Comparison of ENCODE assay signal across 9 mouse cellular contexts in the genomic region with DNA sequence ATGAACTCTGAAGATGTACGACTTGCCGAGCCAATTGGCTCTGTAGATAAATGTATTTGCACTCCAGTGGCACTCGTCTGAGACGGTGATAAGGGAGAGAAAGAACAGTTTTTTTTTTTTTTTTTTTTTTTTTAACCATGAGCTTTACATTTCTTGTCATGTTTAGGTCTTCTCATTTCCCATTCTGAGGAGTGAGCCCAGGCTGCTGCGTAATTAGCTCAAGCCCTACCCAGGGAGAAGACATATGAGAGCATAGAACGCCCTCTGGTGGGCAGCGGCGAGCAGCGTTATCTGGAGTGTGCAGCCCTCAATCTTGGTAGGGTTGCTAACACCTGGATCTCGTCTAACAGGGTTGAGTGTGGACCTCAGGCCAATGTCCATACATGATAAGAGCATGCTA. TPM values are rescaled to one million over a fixed set of nuclear protein-coding genes. Genes with fewer than 3 reads are reported as not detected.
DNase-seq lines count a peak whose midpoint lies in the region; ATAC-seq and TF ChIP-seq lines count a peak whose summit lies in the region.
"Had no signal": no experiment of that assay in that cellular context is flagged by ENCODE, and none has a peak within 500 bp of the region (broad histone marks: within the 10 kb centered on the region; RNA-seq: fewer than 3 reads in every experiment).

No protein-coding gene starts in this region.

- WGBS in forebrain, embryonic 11.5 days, result 32% methylated on average over 10 of the region's 10 CpGs
- 27% methylated on average over 10 of the region's 10 CpGs for WGBS in large intestine, adult 2 months
- 18% methylated on average over 10 of the region's 10 CpGs for WGBS in lung, embryonic 16.5 days

- no peaks in the 10 kb centered on the region for H3K4me1 ChIP-seq in MEL (ENCODE audit: control insufficient read depth in 1 of 2, insufficient read depth in 2 of 2, low read length in 2 of 2)
- H3K4me1 ChIP-seq in forebrain, embryonic 11.5 days (replicated peaks; ENCODE audit: control insufficient read depth, insufficient read depth, low read length), result no peaks in the 10 kb centered on the region
- H3K4me1 ChIP-seq in lung, embryonic 16.5 days (replicated peaks; ENCODE audit: control insufficient read depth, insufficient read depth, low read length), result no peaks in the 10 kb centered on the region; the same call in 1 of the 2 replicates

- intact Hi-C loops in heart, postnatal 10 days (cut with DNase I), result loop anchor here (1.0 to 5.0 kb wide), 4 partner anchors 119 to 351 kb away; no protein-coding TSS in a partner anchor

- no peaks in the 10 kb centered on the region for H3K79me2 ChIP-seq in MEL (ENCODE audit: control insufficient read depth, insufficient read depth, low read length, poor library complexity)

- H3K9me3 ChIP-seq in MEL (replicated peaks; ENCODE audit: insufficient read depth, low read length), result no peaks in the 10 kb centered on the region
- H3K9me3 ChIP-seq in forebrain, embryonic 11.5 days (ENCODE audit: control insufficient read depth, low read length), result no peaks in the 10 kb centered on the region
- H3K9me3 ChIP-seq in lung, embryonic 16.5 days (ENCODE audit: control insufficient read depth, low read length), result no peaks in the 10 kb centered on the region

- no peak overlapping the region for H3K4me2 ChIP-seq in forebrain, embryonic 11.5 days (ENCODE audit: low read depth, low read length, severe bottlenecking)
- no peak overlapping the region for H3K4me2 ChIP-seq in lung, embryonic 16.5 days (ENCODE audit: low read depth, low read length)

- TF ChIP-seq EP300 in MEL (IDR thresholded peaks at IDR 0.05; ENCODE audit: low read depth in 1 of 2, low read length in 2 of 2), result peak in 1 of 2 experiments; percentile 28; a peak in 1 of 4 replicates

- H3K27me3 ChIP-seq in MEL (ENCODE audit: control insufficient read depth in 1 of 2, insufficient read depth in 2 of 2, low read length in 2 of 2), result no peaks in the 10 kb centered on the region
- H3K27me3 ChIP-seq in forebrain, embryonic 11.5 days (ENCODE audit: control insufficient read depth, insufficient read depth, low read length), result no peaks in the 10 kb centered on the region
- no peaks in the 10 kb centered on the region for H3K27me3 ChIP-seq in lung, embryonic 16.5 days (ENCODE audit: control insufficient read depth, insufficient read depth, low read depth, low read length)

- TF ChIP-seq POLR2A in MEL (IDR thresholded peaks at IDR 0.05; ENCODE audit: control insufficient read depth in 1 of 2, insufficient read depth in 1 of 2, low read depth in 1 of 2, low read length in 2 of 2, poor library complexity in 1 of 2), result no peak

- 0 out of 2 replicates have a peak, but pooled peaks have one; percentile 51 for ATAC-seq in forebrain, embryonic 11.5 days (replicated peaks; ENCODE audit: low FRiP score)
- ATAC-seq in lung, embryonic 16.5 days (ENCODE audit: low read depth), result peak; percentile 64

- H3K4me3 ChIP-seq in MEL (ENCODE audit: control insufficient read depth in 1 of 2, insufficient read depth in 1 of 2, low read depth in 2 of 2, low read length in 2 of 2), result peak overlapping the region; percentile 23 to 25; a peak in 3 of 4 replicates
- H3K4me3 ChIP-seq in forebrain, embryonic 11.5 days (ENCODE audit: low read depth, low read length), result no peak overlapping the region
- no peak overlapping the region for H3K4me3 ChIP-seq in lung, embryonic 16.5 days (ENCODE audit: low read length)

- TF ChIP-seq CTCF in MEL (IDR thresholded peaks at IDR 0.05 in 2 of 3, conservative IDR thresholded peaks at IDR 0.05 in 1 of 3; ENCODE audit: control insufficient read depth in 1 of 3, insufficient read depth in 1 of 3, low read depth in 2 of 3, low read length in 3 of 3, poor library complexity in 1 of 3, severe bottlenecking in 1 of 3), result peak; percentile 68 to 93 (median 92)

- H3K36me3 ChIP-seq in MEL (ENCODE audit: control insufficient read depth in 1 of 2, insufficient read depth in 2 of 2, low read length in 2 of 2), result peaks cover 0 to 2% of the 10 kb centered on the region in 2 experiments; a peak in 1 of 4 replicates
- no peaks in the 10 kb centered on the region for H3K36me3 ChIP-seq in forebrain, embryonic 11.5 days (ENCODE audit: control insufficient read depth, insufficient read depth, low read length)
- H3K36me3 ChIP-seq in lung, embryonic 16.5 days (ENCODE audit: control insufficient read depth, insufficient read depth, low read length), result no peaks in the 10 kb centered on the region

- TF ChIP-seq RAD21 in MEL (IDR thresholded peaks at IDR 0.05; ENCODE audit: low read depth, low read length), result peak; percentile 92

- 0 out of 2 replicates have a peak overlapping the region, but pooled peaks have one; percentile 17 for H3K9ac ChIP-seq in MEL (ENCODE audit: control insufficient read depth, low read depth, low read length, poor library complexity, severe bottlenecking)
- H3K9ac ChIP-seq in forebrain, embryonic 11.5 days (ENCODE audit: low read length), result no peak overlapping the region
- H3K9ac ChIP-seq in lung, embryonic 16.5 days (ENCODE audit: low read length), result no peak overlapping the region

- no peak overlapping the region for H3K27ac ChIP-seq in MEL (ENCODE audit: control insufficient read depth, low read depth, low read length)
- H3K27ac ChIP-seq in forebrain, embryonic 11.5 days (ENCODE audit: low read depth, low read length), result no peak overlapping the region
- H3K27ac ChIP-seq in lung, embryonic 16.5 days (ENCODE audit: low read length), result no peak overlapping the region

- DNase-seq in MEL (ENCODE audit: low read depth, low spot score), result peak; percentile 90
- DNase-seq in c-Kit-positive CD71-negative TER-119-negative erythroid progenitor cells, embryonic 14.5 days (ENCODE audit: low read depth), result peak; percentile 57
- DNase-seq in forebrain, embryonic 11.5 days (ENCODE audit: low spot score), result peak; percentile 75
- peak; percentile 70 to 83 for DNase-seq in heart, postnatal 10 days
- peak; percentile 11 for DNase-seq in large intestine, adult 2 months (ENCODE audit: low read depth, low spot score)
- DNase-seq in right cerebral cortex, adult 2 months (ENCODE audit: low spot score in 2 of 2), result peak; percentile 71 to 72
- DNase-seq in urinary bladder, adult 18-20 months (ENCODE audit: low spot score in 2 of 2), result peak; percentile 56 to 58

TF ChIP-seq in MEL, 35 proteins besides CTCF, POLR2A, EP300 and RAD21 (continues in another document):
- TF ChIP-seq JUND (IDR thresholded peaks at IDR 0.05; ENCODE audit: low read depth, low read length) (no peak), MXI1 (IDR thresholded peaks at IDR 0.05; ENCODE audit: low read depth, low read length) (no peak), ZC3H11A (IDR thresholded peaks at IDR 0.05; ENCODE audit: low read depth, low read length) (peak; percentile 95), USF1 (IDR thresholded peaks at IDR 0.05; ENCODE audit: low read depth, low read length) (no peak), MYB (IDR thresholded peaks at IDR 0.05; ENCODE audit: low read depth, low read length) (no peak), ZNF384 (IDR thresholded peaks at IDR 0.05; ENCODE audit: low read depth, low read length) (peak; percentile 97), MAX (IDR thresholded peaks at IDR 0.05; ENCODE audit: low read length) (no peak), SIN3A (IDR thresholded peaks at IDR 0.05; ENCODE audit: low read length) (no peak), NRF1 (IDR thresholded peaks at IDR 0.05; ENCODE audit: insufficient read depth, low read depth, low read length, poor library complexity, severe bottlenecking) (no peak), MEF2A (IDR thresholded peaks at IDR 0.05; ENCODE audit: extremely low read depth, insufficient replicate concordance, low read depth, low read length, poor library complexity, severe bottlenecking) (no peak), MAZ (IDR thresholded peaks at IDR 0.05; ENCODE audit: low read depth, low read length) (no peak), BHLHE40 (IDR thresholded peaks at IDR 0.05; ENCODE audit: borderline replicate concordance, low read depth, low read length) (no peak), RCOR1 (IDR thresholded peaks at IDR 0.05; ENCODE audit: low read depth, low read length) (no peak), SMC3 (IDR thresholded peaks at IDR 0.05; ENCODE audit: low read depth, low read length) (peak; percentile 94), TBP (IDR thresholded peaks at IDR 0.05; ENCODE audit: low read depth, low read length) (no peak), KAT2A (conservative IDR thresholded peaks at IDR 0.05; ENCODE audit: low read depth, low read length) (no peak), TCF12 (IDR thresholded peaks at IDR 0.05; ENCODE audit: low read depth, low read length) (peak; percentile 73), UBTF (IDR thresholded peaks at IDR 0.05; ENCODE audit: borderline replicate concordance, insufficient read depth, low read depth, low read length) (no peak), GATA1 (IDR thresholded peaks at IDR 0.05; ENCODE audit: low read depth, low read length) (peak; percentile 52), ELF1 (IDR thresholded peaks at IDR 0.05; ENCODE audit: low read depth, low read length) (no peak), POLR2AphosphoS5 (IDR thresholded peaks at IDR 0.05; ENCODE audit: borderline replicate concordance, low read depth, low read length) (no peak), ZKSCAN1 (IDR thresholded peaks at IDR 0.05; ENCODE audit: low read depth, low read length) (no peak), NELFE (IDR thresholded peaks at IDR 0.05; ENCODE audit: low read depth, low read length) (no peak), ZMIZ1 (IDR thresholded peaks at IDR 0.05; ENCODE audit: low read depth, low read length) (no peak), ETS1 (IDR thresholded peaks at IDR 0.05; ENCODE audit: low read depth, low read length) (0 out of 2 replicates have a peak, but pooled peaks have one; percentile 7), USF2 (IDR thresholded peaks at IDR 0.05; ENCODE audit: borderline replicate concordance in 1 of 2, insufficient read depth in 1 of 2, low read depth in 1 of 2, low read length in 2 of 2) (no peak), HCFC1 (IDR thresholded peaks at IDR 0.05; ENCODE audit: low read depth, low read length) (no peak), TAL1 (IDR thresholded peaks at IDR 0.05; ENCODE audit: low read length) (peak; percentile 63), CHD1 (IDR thresholded peaks at IDR 0.05; ENCODE audit: low read depth, low read length) (no peak), POLR2AphosphoS2 (IDR thresholded peaks at IDR 0.05; ENCODE audit: low read length) (no peak), CHD2 (IDR thresholded peaks at IDR 0.05; ENCODE audit: low read length) (no peak)

RNA-seq across cellular contexts. Expression of gene Il12rb2, which starts 57.5 kb away (rescaled TPM):
- 0.19 and 0.39 TPM in 2 replicates for total RNA-seq in MEL (2012; rRNA removed)
- under 1 TPM in 1 of 2 experiments, not detected in 1; 0.11 TPM for polyA plus RNA-seq in MEL (2012; ENCODE audit: insufficient read depth in 1 of 2, insufficient read length in 2 of 2, low read depth in 1 of 2, low replicate concordance in 2 of 2, missing spikeins in 1 of 2)
- polyA plus RNA-seq in forebrain, embryonic 11.5 days (2014; fragmentation: Nextera tagmentation; extraction: Ambion mirVana), result 0.33 TPM in 1 of 2 replicates, not detected in the other
- under 1 TPM in 1 of 2 experiments, not detected in 1; 0.07 TPM for total RNA-seq in heart, postnatal 10 days (2021)
- polyA plus RNA-seq in large intestine, adult 2 months (2012; rRNA removed), result 0.63 and 1.0 TPM in 2 replicates
- 0.14 and 0.18 TPM in 2 replicates for polyA plus RNA-seq in lung, embryonic 16.5 days (2015; fragmentation: Nextera tagmentation; extraction: Ambion mirVana)
- total RNA-seq: layer of hippocampus, adult 18-20 months had no signal

Comparison
In these comparisons a context has a peak if more than half of its experiments do, and no peak if none do; other contexts are left out.
1. DNase-seq: peak in every context shown above with its lines; median percentile 90 in MEL; 76 in heart, postnatal 10 days; 75 in forebrain, embryonic 11.5 days; 72 in right cerebral cortex, adult 2 months; 57 in c-Kit-positive CD71-negative TER-119-negative erythroid progenitor cells, embryonic 14.5 days; 57 in urinary bladder, adult 18-20 months; 11 in large intestine, adult 2 months.
2. H3K4me3 ChIP-seq: peak in MEL (2 of 2); none in forebrain, embryonic 11.5 days (single experiment) and lung, embryonic 16.5 days (single experiment).